Mouse (Mus musculus) erythroblast, adult 5-6 weeks (primary cell): Measurements from ENCODE around the gene Slc6a3. TPM values are rescaled to one million over a fixed set of nuclear protein-coding genes. Genes with fewer than 3 reads are reported as not detected.

Experiments used
- ATAC-seq: replicated peaks from 2 replicates; pipeline ENCODE4 v1.8.0; 2016; ENCODE audit warnings: moderate number of reproducible peaks, mild to moderate bottlenecking, moderate TSS enrichment, inconsistent platforms; ENCODE audit not compliant: poor library complexity, low FRiP score, severe bottlenecking
- total RNA-seq, 2 experiments: library from RNA; stranded (forward) in 1 of 2; stranded (reverse) in 1 of 2; fragments of 150-400 nt in 1 of 2; fragments of 200-764, 138-1000 nt in 1 of 2; gene quantifications; 2 replicates each; pipeline versions ENCODE4 v1.2.3 to v1.2.4; 2015 to 2017; ENCODE audit warnings: low replicate concordance in 2 of 2

The Slc6a3 gene
- total RNA-seq (2015; ENCODE audit: low replicate concordance) (not detected in 2 replicates), total RNA-seq (2017; ENCODE audit: low replicate concordance) (0.17 and 0.28 TPM in 2 replicates)

DNA sequence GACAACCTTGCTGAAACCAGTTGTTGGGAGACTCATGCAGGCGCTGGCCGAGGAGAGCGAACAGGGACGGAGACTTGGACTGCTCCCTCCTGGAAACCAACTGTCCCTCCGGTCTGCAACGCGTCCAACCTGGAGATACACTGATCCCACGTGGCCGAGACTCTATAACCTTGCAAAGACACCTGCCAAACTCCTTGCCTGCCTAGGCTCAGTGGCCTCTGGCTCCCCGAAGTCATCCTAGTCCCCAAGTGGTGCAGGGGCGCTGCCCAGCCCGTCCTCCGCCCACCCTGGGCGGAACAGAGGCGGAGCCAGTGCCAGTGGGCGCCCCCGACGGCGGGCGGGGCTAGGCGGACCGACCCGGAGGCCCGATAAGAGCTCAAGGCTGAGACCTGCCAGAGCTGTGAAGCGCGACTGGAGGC lies at the start of gene Slc6a3:
TSS of gene Slc6a3 (plus strand) at position 345 of the 419 bp plus-strand sequence.
- ATAC-seq = peak; percentile 79

DNA sequence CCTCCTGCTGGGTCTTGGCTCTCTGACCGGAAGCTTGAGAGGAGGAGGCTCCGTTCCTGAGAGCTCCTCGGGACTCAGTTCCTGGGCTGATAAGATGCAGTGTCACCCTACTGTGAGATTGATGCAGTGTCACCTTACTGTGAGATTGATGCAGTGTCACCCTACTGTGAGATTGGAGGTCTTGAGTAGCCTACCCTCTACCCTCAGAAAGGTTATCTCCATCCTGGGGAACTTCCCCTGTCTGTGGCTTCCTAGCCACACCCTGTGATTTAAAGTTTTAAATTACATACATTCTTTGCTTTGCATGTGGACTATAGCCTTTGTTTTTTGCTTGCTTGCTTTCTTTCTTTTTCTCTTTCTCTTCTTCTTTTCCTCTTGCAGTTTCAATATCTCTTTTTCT lies 48.4 kb upstream of the Slc6a3 start:
- ATAC-seq = no peak

GRCm38 (mm10) chr13:73488707-73489106 lies 47.8 kb upstream of the Slc6a3 start:
- no peak for ATAC-seq

DNA sequence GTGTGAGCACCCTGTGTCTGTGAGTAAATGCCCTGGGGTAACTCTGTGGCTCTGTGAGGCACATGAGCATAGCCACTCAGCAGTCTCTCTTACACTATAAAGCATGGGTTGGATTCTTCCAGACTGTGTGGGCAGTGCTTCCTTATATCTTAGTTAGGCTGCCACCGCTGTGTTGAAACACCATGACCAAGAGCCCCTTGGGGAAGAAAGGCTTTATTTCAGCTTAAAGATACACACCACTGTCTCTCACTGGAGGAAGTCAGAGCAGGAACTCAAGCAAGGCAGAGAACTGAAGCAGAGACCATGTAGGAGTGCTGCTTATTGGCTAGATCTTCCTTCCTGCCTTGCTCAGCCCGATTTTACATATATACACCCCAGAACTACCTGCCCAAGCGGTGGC lies 46.6 kb upstream of the Slc6a3 start:
- ATAC-seq = no peak

DNA sequence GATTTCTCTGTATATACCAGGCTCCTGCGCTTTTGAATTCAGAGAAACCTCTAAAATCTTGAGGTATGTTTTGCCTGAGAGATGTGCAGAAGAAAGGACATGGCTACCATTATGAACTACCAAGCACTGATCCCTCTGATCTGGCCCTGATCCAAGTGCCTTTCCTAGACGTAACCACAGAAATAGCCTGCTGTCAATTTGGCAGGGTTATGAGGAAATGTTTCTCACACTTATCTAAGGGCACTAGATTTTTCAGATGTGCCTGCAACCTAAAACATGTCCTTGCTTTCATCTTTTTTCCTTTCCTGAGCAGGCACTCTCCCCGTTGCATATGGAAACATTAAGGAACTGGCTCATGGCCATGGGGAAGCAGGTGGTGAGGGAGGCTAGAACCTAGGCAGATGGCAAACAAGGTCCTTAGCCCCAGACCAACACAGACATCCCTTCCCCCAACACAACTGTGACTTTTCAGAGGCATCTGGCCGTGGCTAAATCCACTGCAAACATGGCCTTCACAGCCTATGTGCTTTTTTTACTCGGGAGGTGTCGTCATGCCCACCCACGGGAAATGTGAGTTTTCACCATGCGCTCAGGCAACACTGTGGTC lies 45.9 kb upstream of the Slc6a3 start:
- no peak for ATAC-seq

DNA sequence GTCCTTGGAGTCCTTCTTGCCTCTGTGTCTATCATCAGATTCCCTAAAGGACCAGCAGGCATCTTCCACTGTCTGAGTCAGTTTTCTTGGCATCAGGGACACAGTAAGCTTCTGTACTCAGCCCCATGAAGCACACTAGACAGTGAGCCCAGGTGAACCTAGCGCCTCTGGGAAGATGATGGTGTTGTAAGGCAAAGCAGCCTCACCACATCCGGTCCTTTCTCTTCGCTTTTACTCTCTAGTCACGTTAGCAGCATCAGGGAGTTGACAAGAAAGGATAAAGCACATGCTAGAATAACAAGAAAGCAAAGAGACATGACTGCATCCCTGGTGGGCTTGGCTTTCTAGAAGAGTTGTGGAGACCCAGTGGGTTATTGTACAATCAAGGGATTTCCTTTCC lies 43.4 kb upstream of the Slc6a3 start:
- ATAC-seq = no peak

DNA sequence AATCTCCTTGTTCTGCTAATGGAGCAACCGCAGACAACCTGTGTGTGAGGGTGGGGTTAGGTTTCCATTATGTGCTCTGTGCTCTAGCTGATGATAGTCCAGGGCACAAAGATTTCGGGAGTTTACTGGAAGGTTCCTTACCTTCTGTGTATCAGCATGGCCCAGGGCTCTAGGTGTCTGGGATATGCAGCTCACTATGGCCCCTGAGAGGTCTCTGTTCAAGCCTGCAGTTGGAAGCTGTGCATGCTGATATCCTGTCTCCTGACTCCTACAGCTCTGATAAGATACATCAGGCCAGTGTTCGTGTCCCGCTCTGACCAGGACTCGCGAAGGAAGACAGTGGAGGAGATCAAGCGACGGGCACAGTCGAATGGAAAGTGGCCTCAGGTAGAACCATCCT lies 42.0 kb upstream of the Slc6a3 start:
- ATAC-seq = no peak

GRCm38 (mm10) chr13:73496137-73496536 lies 40.4 kb upstream of the Slc6a3 start:
- ATAC-seq = no peak

DNA sequence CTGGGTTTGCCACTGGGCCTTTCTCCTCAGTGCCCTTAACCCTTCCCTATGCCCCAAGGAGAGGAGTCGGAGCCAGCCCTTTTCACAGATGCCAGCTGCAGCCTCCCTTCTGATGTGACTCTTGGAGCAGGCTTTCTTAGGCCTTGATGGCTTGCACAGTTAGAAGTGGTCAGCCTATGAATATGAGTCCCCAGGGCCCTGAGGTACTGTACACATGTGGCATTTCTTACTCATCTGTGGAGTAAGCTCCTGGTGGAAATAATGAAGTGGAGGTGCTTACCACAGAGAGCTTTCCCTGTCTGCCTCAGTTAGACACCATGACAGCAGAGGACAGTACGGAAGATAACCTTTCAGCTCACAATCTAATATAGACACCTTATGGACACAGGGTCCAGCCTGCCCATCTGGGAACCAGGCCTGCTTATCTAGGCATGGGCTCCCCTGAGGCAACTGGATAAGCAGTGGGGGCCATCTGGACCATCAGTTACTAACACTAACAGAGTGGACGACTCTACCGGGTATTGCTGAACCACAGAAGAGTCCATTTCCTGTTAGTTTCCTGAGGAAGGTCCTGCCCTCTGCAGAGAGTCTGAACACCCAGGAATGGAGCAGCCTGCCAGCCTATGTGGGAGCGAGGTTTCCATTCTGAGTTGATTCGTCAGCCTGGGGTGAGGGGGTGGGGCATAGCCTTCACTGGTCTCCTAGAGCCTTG lies 36.5 kb upstream of the Slc6a3 start:
- ATAC-seq = peak; percentile 83

GRCm38 (mm10) chr13:73502719-73503118 lies 33.8 kb upstream of the Slc6a3 start:
- no peak for ATAC-seq

DNA sequence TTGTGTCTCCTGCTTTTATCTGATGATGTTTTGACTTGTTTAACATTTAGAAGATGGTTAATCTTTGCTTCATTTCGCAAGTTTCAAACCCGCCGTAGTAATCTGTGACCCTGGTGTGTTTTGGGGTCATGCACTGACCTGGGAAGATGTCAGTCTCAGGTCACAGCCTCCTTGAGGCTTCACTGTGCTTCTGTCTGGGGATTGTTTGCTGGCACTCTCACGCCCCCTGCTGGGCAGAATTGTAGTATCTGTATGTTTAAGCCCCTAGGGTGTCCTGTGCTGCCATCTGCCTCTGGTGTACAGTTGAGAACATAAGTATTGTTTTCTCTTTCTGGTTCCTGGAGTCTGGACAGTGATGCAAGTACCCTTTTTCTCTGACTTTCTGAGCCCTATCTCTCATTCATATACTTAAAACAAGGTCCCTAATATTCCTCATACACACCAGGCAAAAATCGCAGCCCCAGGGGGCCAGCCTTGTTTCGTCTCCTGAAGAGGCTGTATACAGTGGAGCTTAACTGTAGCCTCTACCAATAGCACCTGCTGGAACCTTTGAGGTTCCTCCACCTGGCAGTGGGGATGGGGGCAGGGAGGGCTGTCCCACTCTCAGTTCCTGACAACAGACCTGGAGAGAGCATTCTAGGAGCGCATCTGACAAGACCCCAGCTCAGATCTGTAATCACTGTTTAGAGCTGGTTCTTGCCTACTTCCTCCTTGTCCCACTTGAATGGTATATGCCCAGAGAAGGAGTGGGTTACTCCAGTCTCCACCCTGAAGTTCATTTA lies 30.7 kb upstream of the Slc6a3 start:
- ATAC-seq = peak; percentile 61; the same call in 1 of the 2 replicates

DNA sequence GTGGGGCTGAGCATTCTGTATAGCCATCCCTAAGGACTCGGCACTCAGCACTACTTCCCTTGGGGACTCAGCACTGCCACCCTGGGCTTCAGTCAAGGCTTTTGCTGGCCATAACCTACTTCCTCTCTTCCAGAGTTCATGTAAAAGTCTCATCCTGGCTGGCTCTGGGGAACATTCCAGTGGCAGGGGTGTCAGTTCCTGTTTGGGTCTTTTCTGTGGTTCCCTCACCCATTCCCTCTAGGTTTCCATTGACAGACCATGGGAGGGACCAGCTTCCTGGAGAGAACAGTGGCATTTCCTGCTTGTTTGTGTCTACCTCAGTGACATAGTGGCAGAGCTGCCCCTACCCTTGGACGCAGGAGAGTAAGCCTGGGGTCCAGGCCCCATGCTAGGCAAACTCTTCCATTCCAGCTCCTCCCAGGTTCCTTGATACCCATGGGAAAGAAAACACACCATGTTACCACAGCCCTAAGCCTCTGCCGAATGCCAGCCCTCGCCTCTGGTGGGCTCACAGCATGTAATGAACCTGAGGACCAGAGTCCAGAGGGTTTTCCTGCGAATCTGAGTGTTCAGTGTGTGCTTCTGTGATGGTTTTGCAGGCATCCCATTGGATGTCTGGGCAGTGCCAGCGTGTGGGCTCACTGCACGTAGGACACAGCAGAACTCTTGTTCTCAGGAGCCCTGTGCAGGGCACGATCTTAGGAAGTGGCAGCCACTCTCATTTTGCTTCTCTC lies 27.6 kb upstream of the Slc6a3 start:
- no peak for ATAC-seq

GRCm38 (mm10) chr13:73509869-73510268 lies 26.7 kb upstream of the Slc6a3 start:
- no peak for ATAC-seq

DNA sequence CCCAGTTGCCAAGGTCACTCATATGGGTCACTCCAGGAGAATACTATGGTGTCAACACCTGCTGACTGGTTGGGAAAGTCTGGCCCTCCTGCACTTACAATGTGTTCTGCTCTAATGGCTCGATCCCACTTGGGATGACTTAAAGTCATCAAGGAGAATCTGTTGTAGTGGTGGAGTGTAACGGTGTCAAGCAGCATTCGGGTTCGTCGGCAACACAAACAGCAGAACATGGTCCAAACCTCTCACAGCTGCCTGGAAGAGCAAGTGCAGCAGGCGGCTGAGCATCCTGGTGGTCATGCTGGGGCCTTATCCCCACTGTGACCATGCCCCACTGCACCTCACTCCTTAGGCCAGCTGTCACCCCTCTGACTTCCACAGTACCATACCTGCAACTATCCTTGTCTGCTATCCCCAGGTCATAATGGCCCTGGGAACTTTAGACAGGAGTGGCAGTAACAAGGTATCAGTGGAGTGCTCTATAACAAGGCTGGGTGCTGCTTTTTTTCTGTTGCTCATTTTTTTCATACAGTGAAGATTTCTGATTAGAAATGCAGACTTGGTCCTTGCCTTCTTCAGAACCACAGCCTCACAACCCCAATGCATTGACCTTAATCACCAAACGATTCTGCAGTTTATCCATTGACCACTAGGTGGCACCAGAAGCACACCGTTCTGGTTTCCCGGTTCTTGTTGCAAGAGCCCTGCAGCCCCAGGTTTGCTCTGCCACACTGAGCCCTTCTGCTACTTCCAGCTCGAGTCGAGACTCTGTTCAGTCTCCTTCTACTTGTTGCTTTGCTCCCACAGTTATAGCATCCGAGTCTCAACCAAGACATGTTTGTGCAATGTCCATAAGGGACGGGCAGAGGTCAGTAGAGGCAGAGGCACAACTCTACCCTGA lies 23.5 kb upstream of the Slc6a3 start:
- ATAC-seq = peak; percentile 56

DNA sequence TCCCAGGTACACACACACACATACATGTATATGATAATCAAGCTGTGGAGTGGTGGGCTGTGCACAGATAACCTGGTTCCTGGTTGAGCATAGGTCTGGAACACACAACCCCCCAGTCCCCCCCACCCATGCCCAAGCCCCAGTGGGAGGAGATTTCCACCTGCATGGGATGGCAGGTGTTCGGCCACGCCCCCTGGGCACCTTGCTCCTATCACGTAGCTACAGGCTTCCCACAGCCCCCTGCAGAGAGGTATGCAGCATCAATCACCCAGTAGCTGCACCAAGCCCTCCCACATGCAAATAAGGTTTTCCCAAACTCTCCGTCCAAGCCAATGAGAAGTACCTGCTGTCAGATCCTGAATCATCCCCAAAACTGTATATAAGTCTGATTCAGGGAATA lies 19.7 kb upstream of the Slc6a3 start:
- ATAC-seq = no peak

DNA sequence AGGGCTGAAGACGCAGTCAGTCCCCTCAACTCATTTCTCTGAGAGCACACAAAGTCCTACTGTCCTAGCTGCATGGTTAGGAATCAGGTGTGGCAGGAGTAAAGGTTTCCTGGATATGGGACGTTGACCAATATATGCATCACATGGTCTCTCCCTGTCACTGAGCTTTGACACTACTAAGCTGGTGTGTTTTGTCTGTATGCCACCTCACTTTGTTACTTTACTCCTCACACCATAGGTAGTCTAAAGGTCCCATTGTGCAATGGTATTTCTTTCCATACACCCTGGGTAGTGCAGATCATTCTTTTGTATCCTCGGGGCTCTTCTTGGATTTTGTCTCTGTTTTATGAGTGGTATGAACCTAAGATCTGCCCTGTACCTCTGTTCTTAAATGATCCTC lies 2.8 kb upstream of the Slc6a3 start:
- no peak for ATAC-seq

- ATAC-seq = no peak
Observed at GRCm38 (mm10) chr13:73535287-73535686, 1.3 kb upstream of the Slc6a3 start.

DNA sequence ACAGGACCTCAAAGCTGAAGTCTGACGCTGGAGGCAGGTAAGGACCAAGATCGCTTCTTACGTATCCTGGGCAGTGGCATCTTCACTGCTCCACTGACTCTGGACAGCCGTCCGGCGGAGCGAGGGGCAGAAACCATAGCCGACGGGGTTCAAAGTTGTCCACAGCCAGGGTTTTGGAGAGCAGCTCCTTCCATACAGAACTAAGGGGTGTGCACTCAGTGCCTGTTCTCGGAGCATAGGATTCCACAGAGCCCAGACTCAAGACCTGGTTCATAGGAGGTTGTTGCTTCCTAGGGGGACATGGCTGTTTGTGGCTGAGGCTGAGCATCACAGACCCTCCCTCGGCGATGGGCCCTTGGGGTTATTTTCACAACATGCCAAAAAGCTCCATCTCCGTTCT lies 277 bp downstream of the Slc6a3 start:
- no peak for ATAC-seq

GRCm38 (mm10) chr13:73564201-73564600 lies 27.7 kb downstream of the Slc6a3 start:
- no peak for ATAC-seq
